In the genomic region with DNA sequence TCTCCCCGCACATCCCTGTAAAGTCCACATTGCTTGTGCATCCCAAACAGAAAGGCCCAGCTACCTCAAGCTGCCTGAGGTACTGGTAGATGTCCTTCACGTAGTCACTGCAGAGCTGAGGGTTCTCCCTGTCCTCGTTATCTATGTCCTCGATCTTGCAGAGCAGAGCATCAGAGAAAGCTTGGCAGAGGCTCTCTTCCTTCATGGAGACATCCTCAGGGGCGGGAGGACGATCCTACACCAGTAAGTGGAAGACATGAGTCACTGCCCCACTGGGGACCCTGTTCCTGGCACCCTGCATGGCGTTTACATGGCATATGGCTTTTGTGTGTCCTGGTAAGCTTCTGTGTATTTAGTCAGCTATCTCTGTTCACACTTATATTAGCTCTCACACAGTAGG, we compare ENCODE assay signal across 16 mouse cellular contexts.
"Had no signal": no experiment of that assay in that cellular context is flagged by ENCODE, and none has a peak within 500 bp of the region (broad histone marks: within the 10 kb centered on the region; RNA-seq: fewer than 3 reads in every experiment).

No protein-coding gene starts in this region.

- H3K9ac ChIP-seq: neural tube, embryonic 13.5 days; neural tube, embryonic 15.5 days; stomach, embryonic 15.5 days had no signal

- H3K27me3 ChIP-seq: neural tube, embryonic 13.5 days; neural tube, embryonic 15.5 days; stomach, embryonic 15.5 days had no signal

- H3K9me3 ChIP-seq: neural tube, embryonic 13.5 days; neural tube, embryonic 15.5 days; stomach, embryonic 15.5 days had no signal

- DNase-seq: retina, postnatal 1 day; right cerebral cortex, adult 18-20 months; right cerebral cortex, postnatal 14 days; right cerebral cortex, postnatal 25 days; right cerebral cortex, postnatal 4 days; spleen, adult 18-20 months; thymus, adult 18-20 months; thymus, adult 2 months; thymus, postnatal 14 days; thymus, postnatal 25 days; thymus, postnatal 36 days; thymus, postnatal 4 days had no signal

- H3K4me1 ChIP-seq: neural tube, embryonic 13.5 days; neural tube, embryonic 15.5 days; stomach, embryonic 15.5 days had no signal

- H3K27ac ChIP-seq: neural tube, embryonic 13.5 days; neural tube, embryonic 15.5 days; stomach, embryonic 15.5 days; stomach, postnatal 0 days had no signal

- H3K4me2 ChIP-seq: neural tube, embryonic 13.5 days; neural tube, embryonic 15.5 days; stomach, embryonic 15.5 days had no signal

- H3K4me3 ChIP-seq: neural tube, embryonic 13.5 days; neural tube, embryonic 15.5 days; stomach, embryonic 15.5 days had no signal
